Mouse (Mus musculus) right cerebral cortex, postnatal 36 days (tissue): ENCODE results near the gene Cdkal1.

Experiments
- DNase-seq, 2 experiments: peaks; one replicate each; pipeline ENCODE4 v3.0.0; 2022; ENCODE audit warnings: low spot score in 2 of 2, mixed read lengths in 1 of 2

Cdkal1 gene

GRCm38 (mm10) chr13:29355484-29356157 is 499.9 kb downstream of the Cdkal1 start:
- DNase-seq: no peak

DNA sequence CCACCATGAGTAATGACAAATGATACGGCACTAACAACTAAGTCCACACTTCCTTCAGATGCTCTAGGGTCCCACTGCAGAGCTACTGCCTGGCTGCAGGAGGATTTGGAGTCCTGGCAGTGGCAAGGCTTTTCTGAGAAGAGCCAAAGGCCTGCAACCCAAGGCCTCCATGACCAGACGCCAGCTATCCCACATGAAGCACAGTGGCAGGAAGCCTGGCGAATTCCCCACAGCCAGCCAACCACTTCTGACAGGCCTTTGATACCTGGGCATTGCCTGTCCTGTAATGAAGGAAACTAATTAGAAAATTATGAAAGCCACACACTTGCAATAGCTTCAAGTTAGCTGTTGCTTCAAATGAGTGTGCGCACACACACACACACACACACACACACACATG is 500.5 kb downstream of the Cdkal1 start:
- no peak for DNase-seq

DNA sequence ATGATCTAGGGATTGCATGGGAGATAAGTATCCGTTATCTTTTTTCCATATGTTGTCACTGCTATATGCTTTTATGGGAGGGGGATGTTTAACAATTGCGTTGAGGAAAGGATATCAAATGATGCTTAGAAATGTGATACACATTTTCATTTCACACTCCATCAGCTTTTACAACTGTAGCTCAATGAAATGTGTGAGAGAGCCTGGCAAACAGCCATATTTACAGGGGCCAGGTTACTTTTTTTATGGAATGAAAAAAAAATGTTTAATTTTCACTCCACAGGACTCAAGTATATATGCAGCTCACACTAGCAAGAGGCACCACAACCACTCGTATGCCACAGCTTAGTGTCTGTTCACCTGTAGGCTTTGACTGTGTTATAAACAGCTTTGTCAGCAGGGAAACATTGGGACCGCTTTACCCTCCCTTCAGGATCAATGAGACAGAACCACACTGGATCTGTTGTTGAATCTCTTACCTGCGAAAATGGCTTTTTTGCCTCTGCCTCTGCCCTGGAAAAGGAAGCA is 501.5 kb downstream of the Cdkal1 start:
- no peak for DNase-seq

GRCm38 (mm10) chr13:29351023-29351684 is 504.3 kb downstream of the Cdkal1 start:
- DNase-seq: no peak

- no peak for DNase-seq
These were observed 505.5 kb downstream of the Cdkal1 start for GRCm38 (mm10) chr13:29350004-29350403.

GRCm38 (mm10) chr13:29349386-29349961 is 506.0 kb downstream of the Cdkal1 start:
- no peak for DNase-seq

DNA sequence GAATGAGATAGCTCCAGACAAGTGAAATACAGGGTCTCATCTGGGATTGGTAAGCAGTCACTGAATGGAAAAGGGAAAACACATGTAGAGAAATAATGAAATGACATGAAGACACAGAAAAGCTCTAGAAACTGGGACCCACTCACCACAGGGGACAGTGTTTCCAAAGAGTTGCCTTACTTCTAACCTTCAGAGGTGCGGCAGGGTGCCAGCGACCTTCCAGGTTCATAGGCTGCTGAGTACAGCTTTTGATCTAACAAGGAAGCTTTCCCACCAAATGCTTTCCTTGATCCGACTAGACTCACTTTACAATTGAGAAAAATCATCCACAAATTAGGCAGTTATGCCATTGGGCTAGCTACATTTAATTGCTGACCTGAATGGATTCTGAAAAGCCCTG is 507.1 kb downstream of the Cdkal1 start:
- no peak for DNase-seq

DNA sequence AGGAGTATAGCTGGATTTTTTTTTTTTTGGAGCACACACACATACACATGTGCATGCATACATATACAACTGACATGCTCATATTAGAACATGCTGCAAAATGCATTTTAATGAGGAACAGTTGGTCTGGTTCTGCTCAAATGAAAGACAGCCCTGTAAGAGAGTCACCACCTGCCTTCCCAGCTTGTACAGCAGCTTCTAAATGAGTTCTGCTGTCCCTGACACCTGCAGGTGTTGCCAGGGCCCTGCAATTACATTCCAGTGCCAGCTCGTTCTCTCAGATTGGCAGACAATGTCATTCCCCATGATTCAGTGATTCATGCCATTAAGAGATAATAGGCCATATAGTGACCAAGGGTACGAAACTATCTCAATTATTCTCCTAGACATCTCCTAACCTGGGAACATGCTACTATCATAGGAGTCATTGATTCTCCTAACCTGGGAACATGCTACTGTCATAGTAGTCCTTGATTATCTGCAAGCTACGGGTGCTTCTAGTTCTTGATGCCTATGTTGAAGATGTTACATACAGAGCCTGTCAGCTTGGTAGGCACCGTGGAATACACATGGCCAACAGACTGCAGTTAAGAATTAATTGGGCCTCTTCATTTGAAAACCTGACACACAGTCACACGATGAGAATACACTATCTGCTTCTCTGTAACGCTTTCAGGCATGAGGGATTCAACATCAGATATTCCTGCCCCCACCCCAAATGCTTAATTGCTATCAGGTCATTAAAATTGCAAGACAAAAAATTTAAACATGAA is 522.6 kb downstream of the Cdkal1 start:
- no peak for DNase-seq

DNA sequence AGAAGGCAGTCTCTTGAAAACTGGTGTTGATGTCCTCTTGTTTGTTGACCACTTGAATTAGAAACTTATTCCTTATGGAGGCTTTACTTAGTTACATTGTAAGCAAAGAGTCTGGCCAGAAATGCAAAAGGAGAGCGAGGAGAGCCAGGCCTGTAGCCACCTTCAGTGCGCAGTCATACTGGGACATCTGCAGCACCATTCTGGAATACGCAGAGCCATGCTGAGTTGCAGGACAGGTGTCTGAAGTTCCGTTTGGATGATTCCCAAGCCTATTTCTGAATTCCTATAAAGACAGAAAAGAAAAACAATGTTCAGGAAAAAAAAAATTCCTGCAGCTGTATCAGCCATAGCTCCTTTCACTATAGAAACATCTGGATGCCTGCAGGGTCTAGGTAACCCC is 529.5 kb downstream of the Cdkal1 start:
- DNase-seq: no peak

- no peak for DNase-seq
These were observed 535.1 kb downstream of the Cdkal1 start for GRCm38 (mm10) chr13:29320421-29320820.

GRCm38 (mm10) chr13:29317703-29318102 is 537.8 kb downstream of the Cdkal1 start:
- no peak for DNase-seq

DNA sequence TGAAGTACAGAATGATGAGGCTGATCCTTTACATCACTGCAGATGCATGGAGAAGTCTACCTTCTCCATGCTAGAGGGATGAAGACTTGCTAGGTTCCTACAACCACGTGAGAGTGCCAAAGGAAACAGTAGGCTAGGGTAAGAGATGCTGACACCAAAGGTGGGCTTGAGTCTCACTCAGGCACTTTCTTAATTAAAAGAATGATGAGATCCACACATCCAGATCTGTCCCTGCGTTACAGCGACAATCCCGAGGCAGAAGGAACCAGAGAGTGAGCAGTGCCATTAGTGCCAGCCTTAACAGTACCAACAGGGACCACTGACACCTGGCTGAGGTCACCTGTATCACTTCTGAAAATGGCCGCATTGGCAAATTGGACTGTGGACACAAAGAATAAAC is 539.2 kb downstream of the Cdkal1 start:
- DNase-seq: no peak

- DNase-seq: no peak
These were observed 543.4 kb downstream of the Cdkal1 start for GRCm38 (mm10) chr13:29312026-29312425.

GRCm38 (mm10) chr13:29307420-29307819 is 548.1 kb downstream of the Cdkal1 start:
- DNase-seq: no peak

GRCm38 (mm10) chr13:29292608-29293240 is 562.8 kb downstream of the Cdkal1 start:
- no peak for DNase-seq

DNA sequence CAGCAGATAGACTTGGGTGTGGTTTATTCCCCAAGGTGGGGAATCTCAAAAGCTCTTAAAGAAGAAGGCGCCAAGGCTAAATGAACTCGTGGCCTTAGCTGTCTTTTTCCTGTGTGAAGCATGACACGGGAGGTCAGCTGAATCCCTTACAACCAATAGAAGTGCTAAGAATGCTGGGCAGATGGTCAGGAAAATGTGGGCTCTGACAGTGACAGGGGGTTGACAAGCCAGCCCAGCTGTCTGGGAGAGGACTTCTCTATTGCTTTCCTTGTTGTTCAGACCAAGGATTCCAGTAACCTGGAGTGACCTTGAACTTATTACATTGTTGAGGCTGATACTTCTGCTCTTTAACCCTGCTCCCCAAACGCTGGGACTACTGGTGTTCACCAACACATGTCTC is 564.9 kb downstream of the Cdkal1 start:
- no peak for DNase-seq

DNA sequence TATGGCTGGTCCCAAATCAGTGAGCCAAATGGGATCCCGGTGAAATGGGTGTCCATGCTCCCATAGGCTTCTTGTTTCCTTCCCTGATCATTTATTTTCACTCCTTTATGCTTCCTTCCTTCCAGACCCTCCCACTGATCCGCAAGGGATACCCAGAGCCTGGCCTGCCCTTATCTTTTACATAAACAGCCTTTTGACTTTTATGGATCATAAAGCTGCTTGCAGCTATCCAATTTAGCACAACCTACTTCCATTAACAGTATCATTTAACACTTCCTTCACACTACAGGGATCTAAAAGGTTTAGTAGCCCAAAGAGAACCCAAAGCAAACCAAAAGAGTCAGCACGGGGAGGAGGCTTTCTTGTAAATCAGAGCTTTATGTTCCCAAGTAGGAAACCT is 570.4 kb downstream of the Cdkal1 start:
- no peak for DNase-seq

- no peak for DNase-seq
These were observed 573.9 kb downstream of the Cdkal1 start for GRCm38 (mm10) chr13:29281556-29281955.

DNA sequence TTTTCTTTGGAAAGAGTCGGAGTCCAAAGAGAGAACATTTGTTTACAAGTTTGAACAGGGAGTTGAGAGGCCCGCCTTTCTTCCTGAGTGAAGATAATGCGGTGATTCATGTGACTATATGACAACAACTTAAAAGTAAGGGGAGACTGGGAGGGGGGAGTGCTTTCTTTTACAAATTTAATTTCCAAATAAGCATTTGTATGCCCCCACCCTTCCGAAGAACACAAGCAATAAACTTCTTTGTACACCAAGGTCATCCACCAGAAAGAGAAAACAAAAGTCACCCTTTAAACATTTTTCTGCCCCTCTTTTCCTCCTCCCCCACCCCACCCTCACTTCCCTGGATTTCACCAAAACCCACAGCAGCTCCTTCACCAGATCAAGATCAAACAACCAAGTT is 577.3 kb downstream of the Cdkal1 start:
- no peak for DNase-seq

DNA sequence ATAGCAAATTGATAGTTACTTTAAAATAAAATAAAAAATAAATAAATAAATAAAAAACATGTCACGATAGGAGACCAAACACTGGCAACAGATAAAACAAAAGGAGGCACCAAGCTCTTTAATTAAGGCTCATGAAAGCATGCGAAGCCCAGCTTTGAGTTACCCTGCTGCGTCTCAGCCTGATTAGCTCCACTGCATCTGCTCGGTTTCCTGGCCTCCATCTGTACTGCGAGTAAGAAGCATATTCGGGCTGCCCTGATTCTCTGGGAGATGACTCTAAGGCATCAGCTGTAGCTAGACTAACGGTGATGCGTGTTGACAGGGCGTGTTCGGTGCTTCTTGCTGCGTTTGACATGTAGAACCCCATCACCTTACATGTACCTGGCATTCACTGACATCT is 581.2 kb downstream of the Cdkal1 start:
- peak; percentile 12 to 16 for DNase-seq

DNA sequence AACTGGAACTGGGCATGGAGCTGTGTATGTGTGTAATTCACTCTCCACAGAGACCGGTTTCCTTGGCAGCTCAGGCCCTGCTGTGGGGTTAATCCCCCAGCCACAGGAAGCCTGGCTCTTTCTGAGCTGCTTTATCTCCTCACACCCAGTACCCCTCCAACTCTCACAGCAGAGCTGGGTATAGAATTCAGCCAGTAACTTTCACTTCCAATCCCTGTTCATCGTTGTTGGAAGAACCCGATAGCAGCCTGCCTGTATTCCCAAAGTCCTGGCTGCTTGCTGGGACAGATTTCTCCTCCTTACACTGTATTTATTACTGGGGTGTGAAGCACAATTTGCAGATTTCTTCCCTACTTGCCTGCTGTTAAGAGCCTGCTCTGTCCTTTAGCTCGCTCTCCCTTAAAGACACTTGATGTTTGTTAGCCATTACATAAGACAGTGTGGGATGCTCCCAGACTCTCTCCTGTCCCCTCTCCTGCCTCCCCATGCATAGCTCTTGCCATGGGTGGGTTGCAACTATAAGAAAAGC is 581.7 kb downstream of the Cdkal1 start:
- DNase-seq: peak in 1 of 2 experiments; percentile 19
